Mouse (Mus musculus) E14TG2a.4 (cell line): ENCODE measurements around the gene Ccna2.

Experiments used
- H3K27me3 ChIP-seq: 2 replicates; pipeline ENCODE4 v1.6.1; 2014; ENCODE audit warnings: low read length, control low read depth; ENCODE audit not compliant: insufficient read depth
- H3K36me3 ChIP-seq: 2 replicates; pipeline ENCODE4 v1.6.1; 2014; ENCODE audit warnings: low read length, control low read depth; ENCODE audit not compliant: insufficient read depth
- H3K4me1 ChIP-seq: replicated peaks from 2 replicates; pipeline ENCODE4 v1.6.1; 2014; ENCODE audit warnings: low read depth, low read length, control low read depth
- H3K4me3 ChIP-seq: replicated peaks from 2 replicates; pipeline ENCODE4 v1.5.1; 2014; ENCODE audit warnings: mild to moderate bottlenecking, low read length
- H3K9me3 ChIP-seq: 2 replicates; pipeline ENCODE4 v1.6.1; 2014; ENCODE audit warnings: low read length, control low read depth
- CTCF ChIP-seq: conservative IDR thresholded peaks from 2 replicates; pipeline ENCODE4 v1.5.1; 2014; ENCODE audit warnings: low read length
- NANOG ChIP-seq: IDR thresholded peaks from 2 replicates; pipeline ENCODE4 v1.6.1; 2014; ENCODE audit warnings: borderline replicate concordance, low read length, mixed read lengths
- POU5F1 ChIP-seq: IDR thresholded peaks from 2 replicates; pipeline ENCODE4 v1.6.1; 2014; ENCODE audit warnings: low read length, borderline replicate concordance

Ccna2 gene

DNA sequence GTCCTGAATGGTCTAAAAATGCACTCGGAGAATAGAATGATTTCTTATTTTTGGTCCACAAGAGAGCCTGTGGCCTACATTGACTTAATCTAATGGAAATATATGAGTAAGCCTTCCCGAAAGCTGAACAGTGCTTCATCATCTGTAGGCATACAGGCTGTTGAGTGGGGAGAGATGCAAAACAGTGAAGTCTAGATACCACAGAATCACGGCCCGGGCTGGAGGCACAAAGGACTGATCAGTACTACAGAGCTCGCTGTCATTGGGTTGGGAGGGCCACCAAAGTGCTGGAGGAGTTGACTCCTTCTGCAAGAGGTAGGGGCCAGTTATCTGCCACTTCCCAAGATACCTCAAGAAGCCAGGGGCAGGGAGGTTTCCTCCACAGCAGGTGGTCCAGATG lies 41.2 kb downstream of the Ccna2 start:
- H3K4me1 ChIP-seq, result peaks cover 19% of the 10 kb centered on the region
- peaks cover 5% of the 10 kb centered on the region for H3K27me3 ChIP-seq
- no peaks in the 10 kb centered on the region; the same call in 1 of the 2 replicates for H3K9me3 ChIP-seq
- no peak for TF ChIP-seq CTCF
- TF ChIP-seq POU5F1, result no peak
- no peak for TF ChIP-seq NANOG
- no peak overlapping the region for H3K4me3 ChIP-seq
- no peaks in the 10 kb centered on the region for H3K36me3 ChIP-seq

GRCm38 (mm10) chr3:36530345-36530744 lies 41.6 kb downstream of the Ccna2 start:
- Histone ChIP-seq H3K4me1 (peaks cover 19% of the 10 kb centered on the region), H3K36me3 (no peaks in the 10 kb centered on the region), H3K4me3 (no peak overlapping the region), H3K27me3 (peaks cover 5% of the 10 kb centered on the region), H3K9me3 (no peaks in the 10 kb centered on the region; the same call in 1 of the 2 replicates)
- TF ChIP-seq CTCF, result no peak
- TF ChIP-seq NANOG, result no peak
- no peak for TF ChIP-seq POU5F1

- peaks cover 3% of the 10 kb centered on the region; the same call in 1 of the 2 replicates for H3K9me3 ChIP-seq
- H3K27me3 ChIP-seq, result peaks cover 44% of the 10 kb centered on the region
- H3K36me3 ChIP-seq, result no peaks in the 10 kb centered on the region
- TF ChIP-seq POU5F1 (no peak), NANOG (no peak), CTCF (no peak)
- H3K4me1 ChIP-seq, result peaks cover 24% of the 10 kb centered on the region
- no peak overlapping the region for H3K4me3 ChIP-seq
These were observed 47.5 kb downstream of the Ccna2 start for GRCm38 (mm10) chr3:36524466-36524865.

GRCm38 (mm10) chr3:36522137-36522536 lies 49.8 kb downstream of the Ccna2 start:
- Histone ChIP-seq H3K4me1 (peaks cover 24% of the 10 kb centered on the region), H3K9me3 (peaks cover 3% of the 10 kb centered on the region; the same call in 1 of the 2 replicates), H3K27me3 (peaks cover 44% of the 10 kb centered on the region), H3K4me3 (no peak overlapping the region), H3K36me3 (no peaks in the 10 kb centered on the region)
- no peak for TF ChIP-seq CTCF
- peak; percentile 67; the same call in 1 of the 2 replicates for TF ChIP-seq POU5F1
- TF ChIP-seq NANOG, result peak; percentile 21; the same call in 1 of the 2 replicates

GRCm38 (mm10) chr3:36521073-36522060 lies 50.6 kb downstream of the Ccna2 start, which contains the start of gene Gm11549:
Gene Gm11549, minus strand, starts transcription at chr3:36521813.
- no peak for TF ChIP-seq NANOG
- no peak for TF ChIP-seq POU5F1
- no peak for TF ChIP-seq CTCF
- peaks cover 3% of the 10 kb centered on the region; the same call in 1 of the 2 replicates for H3K9me3 ChIP-seq
- H3K4me3 ChIP-seq, result peak within 1 kb of the TSS; percentile 78
- peaks cover 24% of the 10 kb centered on the region for H3K4me1 ChIP-seq
- peaks cover 44% of the 10 kb centered on the region for H3K27me3 ChIP-seq
- no peaks in the 10 kb centered on the region for H3K36me3 ChIP-seq

DNA sequence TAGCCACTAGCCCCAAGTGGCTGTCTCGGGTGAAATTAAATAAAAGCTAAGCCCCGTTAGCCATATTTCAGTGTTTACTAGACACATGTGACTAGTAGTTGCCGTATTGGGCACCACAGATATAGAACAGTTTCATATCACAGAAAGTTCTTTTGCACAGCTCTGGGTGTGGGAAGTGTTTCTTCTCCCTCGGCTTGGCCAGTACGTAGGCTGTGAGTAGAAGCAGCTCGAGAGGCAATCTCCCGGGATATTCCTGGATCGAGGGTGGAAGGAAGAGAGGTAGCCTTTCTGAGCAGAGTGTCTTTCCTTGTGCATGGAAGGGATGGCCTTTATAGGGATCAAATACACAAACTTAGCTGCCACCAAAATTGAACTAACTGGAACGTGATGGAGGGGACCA lies 55.8 kb downstream of the Ccna2 start:
- H3K4me3 ChIP-seq, result no peak overlapping the region
- TF ChIP-seq CTCF (no peak), NANOG (no peak), POU5F1 (no peak)

More for the DNA sequence above, 55.8 kb downstream of the Ccna2 start:
- Histone ChIP-seq H3K36me3 (no peaks in the 10 kb centered on the region), H3K4me1 (peaks cover 7% of the 10 kb centered on the region), H3K9me3 (peaks cover 26% of the 10 kb centered on the region), H3K27me3 (peaks cover 14% of the 10 kb centered on the region)
